In the genomic region with DNA sequence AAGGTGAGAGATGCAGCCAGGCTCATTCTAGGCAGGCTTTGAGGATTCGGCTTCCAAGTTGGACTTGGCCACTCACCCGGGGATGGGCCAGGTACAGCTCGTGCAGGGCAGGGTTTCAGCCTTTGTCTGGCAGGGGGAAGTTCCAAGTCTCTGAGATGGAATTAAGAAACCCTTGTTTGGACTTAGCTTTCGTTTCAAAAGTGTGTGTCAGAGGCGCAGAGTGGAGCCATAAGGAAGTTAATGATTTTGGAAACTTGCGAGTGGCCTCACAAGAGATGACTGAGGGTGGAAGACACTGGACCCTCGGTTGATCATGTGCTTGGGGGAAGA, we compare ENCODE assay signal across 8 mouse cellular contexts. TPM values are rescaled to one million over a fixed set of nuclear protein-coding genes. Genes with fewer than 3 reads are reported as not detected.
DNase-seq lines count a peak whose midpoint lies in the region; ATAC-seq and TF ChIP-seq lines count a peak whose summit lies in the region.

No protein-coding gene starts in this region.

- ATAC-seq in granulocyte monocyte progenitor cell, adult 5-6 weeks (replicated peaks; ENCODE audit: poor library complexity, severe bottlenecking): peak; percentile 19

- H3K27ac ChIP-seq in heart, embryonic 10.5 days: peak overlapping the region; percentile 99
- H3K27ac ChIP-seq in ES-Bruce4 (ENCODE audit: insufficient read depth, low read length) (no peak overlapping the region), macrophage (peak overlapping the region; percentile 92)

- no peak for TF ChIP-seq EP300 in ES-Bruce4 (IDR thresholded peaks at IDR 0.05; ENCODE audit: insufficient read depth, low read depth, low read length)

- DNase-seq in heart, embryonic 10.5 days (ENCODE audit: low spot score): no peak
- DNase-seq in heart, postnatal 36 days: no peak
- no peak for DNase-seq in layer of hippocampus, adult 11-12 months (ENCODE audit: low spot score)
- DNase-seq in ovary, postnatal 10 days (ENCODE audit: low spot score): no peak
- DNase-seq in retina, embryonic 14.5 days (ENCODE audit: low spot score): no peak

- no peak for TF ChIP-seq CTCF in ES-Bruce4 (IDR thresholded peaks at IDR 0.05; ENCODE audit: low read depth, low read length)

- peak overlapping the region; percentile 97 for H3K4me3 ChIP-seq in heart, embryonic 10.5 days
- H3K4me3 ChIP-seq in ES-Bruce4 (ENCODE audit: low read depth, low read length): peak overlapping the region; percentile 89
- peak overlapping the region; percentile 62 for H3K4me3 ChIP-seq in macrophage (ENCODE audit: inconsistent target)

- intact Hi-C loops in heart, postnatal 36 days (cut with DNase I): loop anchor here (10.0 kb wide), 1 partner anchor 1968 kb away; a partner anchor contains a TSS

- TF ChIP-seq POLR2A in ES-Bruce4 (IDR thresholded peaks at IDR 0.05; ENCODE audit: insufficient read depth, low read length): no peak

- peaks cover 84% of the 10 kb centered on the region for H3K79me2 ChIP-seq in macrophage (ENCODE audit: inconsistent target)

- H3K27me3 ChIP-seq in heart, embryonic 10.5 days (ENCODE audit: insufficient read depth, poor library complexity, severe bottlenecking): no peaks in the 10 kb centered on the region
- no peaks in the 10 kb centered on the region for H3K27me3 ChIP-seq in ES-Bruce4 (ENCODE audit: control insufficient read depth, insufficient read depth, low read length, poor library complexity, severe bottlenecking)

- peaks cover 55% of the 10 kb centered on the region for H3K4me1 ChIP-seq in heart, embryonic 10.5 days
- H3K4me1 ChIP-seq in ES-Bruce4 (ENCODE audit: control insufficient read depth, insufficient read depth, low read length): peaks cover 10% of the 10 kb centered on the region

- H3K36me3 ChIP-seq in heart, embryonic 10.5 days: peaks cover 22% of the 10 kb centered on the region
- no peaks in the 10 kb centered on the region for H3K36me3 ChIP-seq in ES-Bruce4 (ENCODE audit: control insufficient read depth, insufficient read depth, low read length, poor library complexity, severe bottlenecking)
- H3K36me3 ChIP-seq in macrophage (ENCODE audit: inconsistent target): peaks cover 39% of the 10 kb centered on the region; the same call in 1 of the 2 replicates

- H3K9me3 ChIP-seq in heart, embryonic 10.5 days: no peaks in the 10 kb centered on the region
- no peaks in the 10 kb centered on the region for H3K9me3 ChIP-seq in ES-Bruce4 (replicated peaks; ENCODE audit: control insufficient read depth, insufficient read depth, low read length, poor library complexity, severe bottlenecking)

- WGBS in heart, embryonic 10.5 days: 15% methylated on average over 7 of the region's 7 CpGs
- 0% methylated on average over 7 of the region's 7 CpGs for WGBS in macrophage (ENCODE audit: missing documents)

- H3K9ac ChIP-seq in ES-Bruce4 (ENCODE audit: low read depth, poor library complexity, severe bottlenecking): peak overlapping the region; percentile 97

RNA-seq across cellular contexts. Expression of a gene that starts 12.3 kb away (rescaled TPM):
- 104 and 110 TPM in 2 replicates for polyA plus RNA-seq in heart, embryonic 10.5 days (2016; fragmentation: Nextera tagmentation; extraction: Ambion mirVana)
- 100 to 1,000 TPM; 129 to 137 TPM for total RNA-seq in heart, postnatal 36 days (2021)
- polyA plus RNA-seq in ES-Bruce4 (2011; ENCODE audit: insufficient read depth, insufficient read length, low read depth, missing spikeins) (77.9 and 82.6 TPM in 2 replicates), macrophage (2018) (238 to 490 TPM (median 271 TPM) in 3 replicates)
- 29.1 and 56.1 TPM in 2 replicates for total RNA-seq in granulocyte monocyte progenitor cell, adult 5-6 weeks (2014; fragmentation: Nextera tagmentation)
- total RNA-seq in granulocyte monocyte progenitor cell, adult 5-6 weeks (2017): 12.2 and 20.2 TPM in 2 replicates
- total RNA-seq in macrophage (2018; cell fraction: chromatin; rRNA removed): 100 to 1,000 TPM in 22 of 26 experiments, 10 to 100 TPM in 4; 58.8 to 230 (median 146) TPM
- 100 to 1,000 TPM; 542 to 899 (median 688) TPM for total RNA-seq in macrophage (2018; cell fraction: cytosol; rRNA removed)
- 100 to 1,000 TPM; 108 to 411 (median 269) TPM for total RNA-seq in macrophage (2018; cell fraction: nucleus; rRNA removed)

RNA-seq across cellular contexts. Expression of a gene that starts 33.1 kb away (rescaled TPM):
- polyA plus RNA-seq in heart, embryonic 10.5 days (2016; fragmentation: Nextera tagmentation; extraction: Ambion mirVana): 15.1 and 18.7 TPM in 2 replicates
- total RNA-seq in heart, postnatal 36 days (2021): 10 to 100 TPM; 27.0 to 31.8 TPM
- polyA plus RNA-seq in ES-Bruce4 (2011; ENCODE audit: insufficient read depth, insufficient read length, low read depth, missing spikeins) (10.7 and 11.6 TPM in 2 replicates), macrophage (2018) (61.4 to 244 TPM (median 121 TPM) in 3 replicates)
- total RNA-seq in granulocyte monocyte progenitor cell, adult 5-6 weeks (2014; fragmentation: Nextera tagmentation): 1.4 and 6.1 TPM in 2 replicates
- 1.1 and 3.3 TPM in 2 replicates for total RNA-seq in granulocyte monocyte progenitor cell, adult 5-6 weeks (2017)
- total RNA-seq in macrophage (2018; cell fraction: chromatin; rRNA removed): 1,000 to 10,000 TPM in 9 of 26 experiments, 100 to 1,000 TPM in 17; 169 to 1,925 (median 703) TPM
- 100 to 1,000 TPM in 18 of 26 experiments, 10 to 100 TPM in 8; 66.8 to 322 (median 143) TPM for total RNA-seq in macrophage (2018; cell fraction: cytosol; rRNA removed)
- 1,000 to 10,000 TPM in 5 of 26 experiments, 100 to 1,000 TPM in 21; 163 to 1,406 (median 471) TPM for total RNA-seq in macrophage (2018; cell fraction: nucleus; rRNA removed)
